11 mouse cellular contexts compared by ENCODE assay signal in the genomic region with DNA sequence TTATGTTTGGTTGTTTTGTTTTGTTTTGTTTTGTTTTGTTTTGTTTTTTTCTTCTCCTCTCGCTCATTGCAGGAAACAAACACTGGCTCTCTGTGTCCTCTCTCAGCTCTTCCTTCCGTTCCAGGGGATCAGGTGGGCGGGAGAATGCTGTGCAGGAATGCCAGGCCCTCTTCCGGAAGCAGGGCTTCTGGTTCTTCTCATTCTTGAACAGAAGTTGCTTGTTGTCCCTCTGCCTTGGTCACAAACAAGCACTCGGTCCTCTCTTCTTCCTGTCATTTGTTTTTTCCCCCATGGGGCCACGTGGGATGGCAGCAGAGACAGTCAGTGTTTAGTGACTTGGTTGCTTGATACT. TPM values are rescaled to one million over a fixed set of nuclear protein-coding genes. Genes with fewer than 3 reads are reported as not detected.
DNase-seq lines count a peak whose midpoint lies in the region; ATAC-seq lines count a peak whose summit lies in the region.
"Had no signal": no experiment of that assay in that cellular context is flagged by ENCODE, and none has a peak within 500 bp of the region (broad histone marks: within the 10 kb centered on the region; RNA-seq: fewer than 3 reads in every experiment).

No protein-coding gene starts in this region.

- no peaks in the 10 kb centered on the region for H3K27me3 ChIP-seq in heart, embryonic 11.5 days (ENCODE audit: control insufficient read depth, insufficient read depth, low read length)
- H3K27me3 ChIP-seq in neural tube, embryonic 13.5 days: no peaks in the 10 kb centered on the region
- no peaks in the 10 kb centered on the region for H3K27me3 ChIP-seq in neural tube, embryonic 15.5 days (replicated peaks)
- 0 out of 2 replicates have a peak, but pooled peaks cover 3% of the 10 kb centered on the region for H3K27me3 ChIP-seq in liver, embryonic 15.5 days

- peaks cover 53% of the 10 kb centered on the region for H3K4me1 ChIP-seq in heart, embryonic 11.5 days (ENCODE audit: control insufficient read depth, insufficient read depth, low read length)
- H3K4me1 ChIP-seq in neural tube, embryonic 13.5 days (replicated peaks): peaks cover 49% of the 10 kb centered on the region
- H3K4me1 ChIP-seq in neural tube, embryonic 15.5 days: peaks cover 29% of the 10 kb centered on the region
- H3K4me1 ChIP-seq in liver, embryonic 15.5 days (replicated peaks): peaks cover 67% of the 10 kb centered on the region

- H3K4me2 ChIP-seq in heart, embryonic 11.5 days: peak overlapping the region; percentile 11; the same call in 1 of the 2 replicates
- H3K4me2 ChIP-seq in neural tube, embryonic 13.5 days: no peak overlapping the region
- no peak overlapping the region for H3K4me2 ChIP-seq in neural tube, embryonic 15.5 days
- peak overlapping the region; percentile 52 for H3K4me2 ChIP-seq in liver, embryonic 15.5 days

- H3K9me3 ChIP-seq in heart, embryonic 11.5 days (replicated peaks; ENCODE audit: control insufficient read depth, low read length): peaks cover 3% of the 10 kb centered on the region; the same call in 1 of the 2 replicates
- no peaks in the 10 kb centered on the region; the same call in 1 of the 2 replicates for H3K9me3 ChIP-seq in neural tube, embryonic 13.5 days
- no peaks in the 10 kb centered on the region for H3K9me3 ChIP-seq in neural tube, embryonic 15.5 days (replicated peaks)
- H3K9me3 ChIP-seq in liver, embryonic 15.5 days (replicated peaks): peaks cover 4% of the 10 kb centered on the region; the same call in 1 of the 2 replicates

- H3K36me3 ChIP-seq in heart, embryonic 11.5 days (ENCODE audit: control insufficient read depth, insufficient read depth, low read length): peaks cover 10% of the 10 kb centered on the region
- peaks cover 23% of the 10 kb centered on the region for H3K36me3 ChIP-seq in neural tube, embryonic 13.5 days
- H3K36me3 ChIP-seq in neural tube, embryonic 15.5 days: peaks cover 9% of the 10 kb centered on the region; the same call in 1 of the 2 replicates
- peaks cover 19% of the 10 kb centered on the region; the same call in 1 of the 2 replicates for H3K36me3 ChIP-seq in liver, embryonic 15.5 days (replicated peaks)

- no peak overlapping the region for H3K4me3 ChIP-seq in heart, embryonic 11.5 days (ENCODE audit: low read depth, low read length)
- no peak overlapping the region for H3K4me3 ChIP-seq in neural tube, embryonic 13.5 days
- H3K4me3 ChIP-seq in neural tube, embryonic 15.5 days (replicated peaks): no peak overlapping the region
- no peak overlapping the region for H3K4me3 ChIP-seq in liver, embryonic 15.5 days (replicated peaks)

- peak overlapping the region; percentile 39 for H3K9ac ChIP-seq in heart, embryonic 11.5 days (ENCODE audit: low read depth, low read length)
- no peak overlapping the region for H3K9ac ChIP-seq in neural tube, embryonic 13.5 days
- H3K9ac ChIP-seq in neural tube, embryonic 15.5 days (replicated peaks): no peak overlapping the region
- H3K9ac ChIP-seq in liver, embryonic 15.5 days: no peak overlapping the region

- DNase-seq in heart, adult 11 months: no peak
- DNase-seq in kidney, postnatal 25 days: peak; percentile 27 to 59
- no peak for DNase-seq in kidney, adult 11 months
- DNase-seq in cerebellum, postnatal 36 days: no peak
- DNase-seq: cerebellum, adult 11 months; midbrain, embryonic 14.5 days had no signal

- H3K27ac ChIP-seq in heart, embryonic 11.5 days (ENCODE audit: low read depth, low read length): peak overlapping the region; percentile 64
- H3K27ac ChIP-seq in neural tube, embryonic 13.5 days (replicated peaks): 0 out of 2 replicates have a peak overlapping the region, but pooled peaks have one; percentile 19
- no peak overlapping the region for H3K27ac ChIP-seq in neural tube, embryonic 15.5 days (replicated peaks)
- H3K27ac ChIP-seq in liver, embryonic 15.5 days (replicated peaks): peak overlapping the region; percentile 88
- H3K27ac ChIP-seq: macrophage had no signal

- 23% methylated on average over 6 of the region's 6 CpGs for WGBS in heart, embryonic 11.5 days (ENCODE audit: insufficient replicate concordance)
- WGBS in neural tube, embryonic 13.5 days: 69% methylated on average over 6 of the region's 6 CpGs
- WGBS in neural tube, embryonic 15.5 days: 71% methylated on average over 6 of the region's 6 CpGs
- WGBS in liver, embryonic 15.5 days (ENCODE audit: insufficient replicate concordance): 37% methylated on average over 6 of the region's 6 CpGs

- ATAC-seq in heart, embryonic 11.5 days (replicated peaks; ENCODE audit: insufficient number of reproducible peaks, low FRiP score, low TSS enrichment): no peak
- ATAC-seq in neural tube, embryonic 13.5 days (ENCODE audit: low read depth): no peak
- ATAC-seq in neural tube, embryonic 15.5 days (ENCODE audit: low FRiP score): no peak
- no peak for ATAC-seq in liver, embryonic 15.5 days (ENCODE audit: insufficient read depth)

RNA-seq across cellular contexts. Expression of a gene that starts 59.5 kb away (rescaled TPM):
- polyA plus RNA-seq in heart, embryonic 11.5 days (2014; fragmentation: Nextera tagmentation; extraction: Ambion mirVana): 16.1 and 19.3 TPM in 2 replicates
- 23.7 and 28.5 TPM in 2 replicates for polyA plus RNA-seq in neural tube, embryonic 13.5 days (2015; fragmentation: Nextera tagmentation; extraction: Ambion mirVana)
- 19.0 and 20.8 TPM in 2 replicates for polyA plus RNA-seq in neural tube, embryonic 15.5 days (2015; fragmentation: Nextera tagmentation; extraction: Ambion mirVana)
- 2.6 and 3.7 TPM in 2 replicates for polyA plus RNA-seq in liver, embryonic 15.5 days (2015; fragmentation: Nextera tagmentation; extraction: Ambion mirVana)

Comparison
In these comparisons a context has a peak if more than half of its experiments do, and no peak if none do; other contexts are left out.
1. DNase-seq: peak in kidney, postnatal 25 days (2 of 2); none in heart, adult 11 months (single experiment), kidney, adult 11 months (single experiment) and cerebellum, postnatal 36 days (0 of 2).
2. H3K4me2 ChIP-seq: peak in heart, embryonic 11.5 days (single experiment) and liver, embryonic 15.5 days (single experiment); none in neural tube, embryonic 13.5 days (single experiment) and neural tube, embryonic 15.5 days (single experiment).